Mouse (Mus musculus) brain, embryonic 14.5 days (tissue): ENCODE data around the gene 2810006K23Rik.

Experiments used
- CTCF ChIP-seq: fragments of 200-500 bp; IDR thresholded peaks from 2 replicates; pipeline ENCODE4 v1.5.1; 2012; ENCODE audit warnings: inconsistent platforms, mild to moderate bottlenecking, moderate library complexity, borderline replicate concordance; ENCODE audit not compliant: insufficient read depth, insufficient read length; ENCODE audit errors: extremely low read depth
- POLR2A ChIP-seq: fragments of 200-500 bp; IDR thresholded peaks from 2 replicates; pipeline ENCODE4 v1.6.1; 2012; ENCODE audit warnings: mild to moderate bottlenecking, inconsistent platforms, borderline replicate concordance; ENCODE audit not compliant: poor library complexity, insufficient read depth, insufficient read length, severe bottlenecking; ENCODE audit errors: extremely low read depth

- no peak for TF ChIP-seq POLR2A
- TF ChIP-seq CTCF = no peak
These were observed 21.3 kb downstream of the 2810006K23Rik start for GRCm38 (mm10) chr5:124349196-124349595.
